Mouse (Mus musculus) kidney, embryonic 14.5 days (tissue): ENCODE measurements around the gene Olfr533. TPM values are rescaled to one million over a fixed set of nuclear protein-coding genes. Genes with fewer than 3 reads are reported as not detected.
"Not testable (repeated sequence)": the region's sequence is repeated elsewhere in the genome, so short reads cannot be mapped to it uniquely, and the experiment has no call there.

Source experiments
- ATAC-seq: fragments of 200-750 bp; cut with Nextera tagmentation; 2 replicates; pipeline ENCODE4 v1.8.0; 2017; ENCODE audit warnings: moderate number of reproducible peaks, mild to moderate bottlenecking, moderate TSS enrichment, moderate library complexity; ENCODE audit not compliant: low FRiP score, low TSS enrichment
- H3K27ac ChIP-seq: fragments of 300-500 bp; sonication (generic); 2 replicates; pipeline ENCODE4 v1.5.1; 2014; ENCODE audit warnings: low read depth, mild to moderate bottlenecking, low read length, moderate library complexity, mixed read lengths
- H3K27me3 ChIP-seq: fragments of 300-500 bp; sonication (generic); 2 replicates; pipeline ENCODE4 v1.6.1; 2014; ENCODE audit warnings: mild to moderate bottlenecking, low read length; ENCODE audit not compliant: control insufficient read depth, insufficient read depth
- H3K36me3 ChIP-seq: fragments of 300-500 bp; sonication (generic); 2 replicates; pipeline ENCODE4 v1.6.1; 2014; ENCODE audit warnings: low read length, mixed read lengths; ENCODE audit not compliant: control insufficient read depth, insufficient read depth
- H3K4me1 ChIP-seq: fragments of 300-500 bp; sonication (generic); 2 replicates; pipeline ENCODE4 v1.6.1; 2014; ENCODE audit warnings: low read length, mixed read lengths; ENCODE audit not compliant: control insufficient read depth, insufficient read depth
- H3K4me2 ChIP-seq: fragments of 300-500 bp; sonication (generic); replicated peaks from 2 replicates; pipeline ENCODE4 v1.6.1; 2014; ENCODE audit warnings: low read depth, mild to moderate bottlenecking, low read length
- H3K4me3 ChIP-seq: fragments of 300-500 bp; sonication (generic); 2 replicates; pipeline ENCODE4 v1.5.1; 2014; ENCODE audit warnings: mild to moderate bottlenecking, low read length
- H3K9ac ChIP-seq: fragments of 300-500 bp; sonication (generic); 2 replicates; pipeline ENCODE4 v1.6.1; 2014; ENCODE audit warnings: low read depth, mild to moderate bottlenecking, low read length, moderate library complexity
- H3K9me3 ChIP-seq: fragments of 300-500 bp; sonication (generic); 2 replicates; pipeline ENCODE4 v1.6.1; 2016; ENCODE audit warnings: low read length; ENCODE audit not compliant: control insufficient read depth
- WGBS: fragments of 180-500 bp; shearing (Covaris S2); extraction: QIAGEN DNeasy Blood & Tissue Kit; methylation state at CpG from one replicate; pipeline ENCODE4 v1.1.7; 2014; 5-methylcytosine and 5-hydroxymethylcytosine counted together
- polyA plus RNA-seq: library from polyadenylated mRNA; unstranded; fragments of >200 nt; fragmentation: Nextera tagmentation; extraction: Ambion mirVana; gene quantifications from 2 replicates; pipeline ENCODE4 v1.2.1, GENCODE M21; 2014

The Olfr533 gene
- not detected in 2 replicates for polyA plus RNA-seq

DNA sequence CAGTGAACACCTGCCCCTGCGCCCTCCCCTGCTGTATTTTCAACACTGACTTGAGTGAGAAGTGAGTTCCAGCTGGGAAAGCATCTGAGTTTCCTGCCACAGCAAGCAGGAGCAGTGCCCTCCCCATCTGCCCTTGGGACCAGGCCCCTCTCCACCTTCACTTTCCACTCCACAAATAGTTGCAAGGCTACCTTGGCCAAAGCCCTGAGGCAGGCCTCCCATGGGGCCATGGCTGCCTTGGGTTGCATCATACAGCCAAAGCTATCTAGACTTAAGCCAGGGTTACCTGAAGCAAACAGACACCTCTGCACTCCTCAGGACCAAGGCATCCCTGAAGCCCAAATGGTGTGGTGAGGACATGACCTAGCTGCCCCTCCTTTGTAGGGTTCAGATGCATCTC, at the start of gene Olfr533:
Gene Olfr533 (plus strand): TSS at position 301 of the 400 bp plus-strand sequence.
- not testable (repeated sequence) for H3K4me3 ChIP-seq, H3K36me3 ChIP-seq, H3K9ac ChIP-seq, H3K27me3 ChIP-seq, H3K27ac ChIP-seq, H3K4me1 ChIP-seq, ATAC-seq, H3K4me2 ChIP-seq, H3K9me3 ChIP-seq
- no CpG with 5 or more reads among the region's 1 CpGs for WGBS

DNA sequence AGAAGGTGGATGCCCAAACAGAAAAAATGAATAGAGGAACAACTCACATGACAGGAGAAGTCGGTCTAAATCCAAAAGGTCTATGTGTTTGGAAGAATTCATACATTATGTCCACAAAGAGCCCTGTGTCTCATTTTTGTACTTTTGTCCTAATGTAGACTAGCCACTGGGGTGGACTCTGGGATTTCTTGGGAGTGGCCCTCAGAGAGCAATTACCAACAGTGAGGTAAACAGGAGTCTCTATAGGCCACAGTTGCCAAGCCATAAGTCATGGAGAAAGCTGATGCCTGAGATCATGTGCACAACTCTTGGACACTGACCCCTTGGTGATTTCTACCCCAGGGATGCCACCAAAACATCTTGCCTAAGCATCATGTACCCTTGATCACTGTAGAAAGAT, 41.6 kb upstream of the Olfr533 start, which contains the start of gene Olfr532:
Gene Olfr532 (minus strand): TSS at position 101 of the 400 bp plus-strand sequence.
- ATAC-seq = no peak
- Histone ChIP-seq H3K36me3 (no peaks in the 10 kb centered on the region), H3K4me2 (no peak within 1 kb of the TSS), H3K9ac (no peak within 1 kb of the TSS), H3K4me3 (no peak within 1 kb of the TSS), H3K27ac (no peak within 1 kb of the TSS), H3K9me3 (no peaks in the 10 kb centered on the region), H3K27me3 (no peaks in the 10 kb centered on the region), H3K4me1 (no peaks in the 10 kb centered on the region)
- WGBS = 93% methylated on average over 1 of the region's 1 CpGs

DNA sequence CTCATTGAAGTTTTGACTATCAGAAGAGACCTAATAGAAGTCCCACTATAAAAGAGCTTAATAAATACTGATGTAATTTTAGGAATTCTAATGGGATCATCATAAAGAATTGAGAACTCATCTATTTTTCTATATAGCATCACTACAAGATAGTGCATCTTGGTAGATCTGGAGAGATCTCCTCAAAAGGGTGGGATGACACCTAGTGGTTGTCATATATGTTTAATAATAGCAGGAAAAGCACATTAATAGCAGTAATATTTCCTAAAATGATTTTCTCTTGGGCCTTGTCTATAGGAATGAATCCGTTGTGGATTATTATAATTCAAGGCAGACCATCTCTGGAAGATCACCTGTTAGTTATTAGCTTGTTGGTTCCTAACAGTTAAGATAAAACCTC, 20.0 kb upstream of the Olfr533 start:
- Histone ChIP-seq H3K4me2 (no peak overlapping the region), H3K9ac (no peak overlapping the region), H3K4me1 (no peaks in the 10 kb centered on the region), H3K36me3 (no peaks in the 10 kb centered on the region), H3K9me3 (no peaks in the 10 kb centered on the region), H3K27ac (no peak overlapping the region), H3K27me3 (no peaks in the 10 kb centered on the region), H3K4me3 (no peak overlapping the region)
- no peak for ATAC-seq
- 87% methylated on average over 1 of the region's 1 CpGs for WGBS

DNA sequence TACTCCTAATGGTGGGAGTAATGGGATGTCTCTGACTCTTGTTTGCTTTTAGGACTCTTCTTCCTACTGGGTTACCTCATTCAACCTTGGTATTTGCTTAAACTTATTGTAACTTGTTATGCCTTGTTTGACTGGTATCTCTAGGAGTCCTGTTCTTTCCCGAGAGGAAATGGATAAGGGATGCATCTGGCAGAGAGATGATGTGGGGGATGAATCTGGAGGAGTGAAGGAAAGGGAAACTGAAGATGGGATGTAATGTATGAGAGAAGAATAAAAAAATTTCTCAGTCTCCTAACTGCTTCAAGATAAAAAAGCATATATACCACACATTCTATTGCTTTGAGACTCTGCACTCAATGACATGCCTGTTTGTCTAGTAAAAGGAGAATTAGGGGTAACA, 14.7 kb downstream of the Olfr533 start:
- H3K9me3 ChIP-seq = peaks cover 6% of the 10 kb centered on the region; the same call in 1 of the 2 replicates
- H3K9ac ChIP-seq = no peak overlapping the region
- H3K27me3 ChIP-seq = no peaks in the 10 kb centered on the region
- no peak overlapping the region for H3K4me3 ChIP-seq
- 70% methylated on average over 1 of the region's 1 CpGs for WGBS
- no peaks in the 10 kb centered on the region for H3K36me3 ChIP-seq
- H3K27ac ChIP-seq = no peak overlapping the region
- ATAC-seq = no peak
- H3K4me2 ChIP-seq = no peak overlapping the region
- no peaks in the 10 kb centered on the region for H3K4me1 ChIP-seq

DNA sequence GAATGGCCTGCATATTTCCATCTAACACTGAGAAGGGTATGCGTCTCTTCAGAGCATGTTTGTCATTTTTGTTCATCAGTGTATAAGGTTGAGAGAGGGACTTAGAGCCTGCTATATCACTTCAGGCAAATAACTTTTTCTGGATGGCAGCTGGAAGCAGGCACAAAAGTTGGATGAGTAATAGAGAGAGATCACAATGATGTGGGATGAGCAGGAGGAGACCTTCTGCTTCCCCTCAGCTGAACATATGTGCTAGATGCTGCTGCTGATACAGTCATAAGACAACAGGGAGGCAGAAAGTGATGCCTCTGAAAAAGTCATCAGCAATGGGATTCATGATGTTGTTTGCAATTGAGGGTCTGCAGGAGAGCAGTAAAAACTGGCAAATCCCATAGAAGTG, 15.6 kb downstream of the Olfr533 start:
- H3K9me3 ChIP-seq = peaks cover 6% of the 10 kb centered on the region; the same call in 1 of the 2 replicates
- H3K4me3 ChIP-seq = no peak overlapping the region
- H3K4me1 ChIP-seq = no peaks in the 10 kb centered on the region
- no peak overlapping the region for H3K4me2 ChIP-seq
- no peak overlapping the region for H3K27ac ChIP-seq
- no peak overlapping the region for H3K9ac ChIP-seq
- 95% methylated on average over 1 of the region's 1 CpGs for WGBS
- no peak for ATAC-seq
- H3K36me3 ChIP-seq = no peaks in the 10 kb centered on the region
- no peaks in the 10 kb centered on the region for H3K27me3 ChIP-seq

DNA sequence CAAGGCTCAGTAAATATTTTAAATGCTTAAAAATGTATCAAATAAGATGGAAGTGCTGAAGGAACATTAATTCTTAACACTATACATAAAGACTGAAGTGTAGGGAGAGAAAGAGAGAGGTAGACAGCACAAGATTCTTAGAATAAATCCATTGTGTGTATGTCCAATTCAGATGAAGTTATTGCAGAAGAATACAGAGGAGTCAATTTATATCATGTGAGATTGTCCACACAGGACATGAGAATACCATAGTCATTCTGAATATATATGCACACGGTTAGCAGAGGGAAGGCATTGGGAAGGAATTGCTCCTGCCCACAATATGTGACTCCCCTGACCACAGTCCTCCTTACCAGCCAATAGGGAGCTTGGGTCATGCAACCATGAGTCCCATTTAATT, 20.7 kb downstream of the Olfr533 start, which contains the start of gene Olfr535:
Gene Olfr535 (plus strand): TSS at position 301 of the 400 bp plus-strand sequence.
- no peak within 1 kb of the TSS for H3K9ac ChIP-seq
- ATAC-seq = no peak
- H3K36me3 ChIP-seq = no peaks in the 10 kb centered on the region
- H3K4me3 ChIP-seq = no peak within 1 kb of the TSS
- 77% methylated on average over 1 of the region's 1 CpGs for WGBS
- no peaks in the 10 kb centered on the region for H3K9me3 ChIP-seq
- H3K27me3 ChIP-seq = no peaks in the 10 kb centered on the region
- H3K27ac ChIP-seq = no peak within 1 kb of the TSS
- no peaks in the 10 kb centered on the region for H3K4me1 ChIP-seq
- no peak within 1 kb of the TSS for H3K4me2 ChIP-seq

DNA sequence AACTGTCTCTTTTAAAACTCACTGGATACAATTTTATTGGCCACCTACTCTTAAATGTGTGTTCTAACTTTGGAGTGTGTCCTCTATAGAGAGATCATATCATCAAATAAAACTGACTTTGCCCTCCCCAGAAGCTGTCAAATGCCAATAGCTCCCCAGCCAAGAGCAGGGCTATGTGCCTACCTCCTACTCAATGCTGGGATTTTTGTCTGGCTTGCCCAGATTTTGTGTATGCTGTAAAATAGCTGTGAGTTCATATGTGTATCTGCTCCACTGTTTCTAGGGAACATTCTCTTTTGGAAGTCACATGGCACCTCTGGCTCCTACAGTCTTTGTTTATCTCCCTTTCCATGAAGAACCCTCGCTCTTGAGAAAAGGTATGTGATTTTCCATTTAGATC, 25.8 kb downstream of the Olfr533 start:
- Histone ChIP-seq H3K27me3 (no peaks in the 10 kb centered on the region), H3K36me3 (no peaks in the 10 kb centered on the region), H3K27ac (no peak overlapping the region), H3K9me3 (no peaks in the 10 kb centered on the region), H3K4me3 (no peak overlapping the region), H3K9ac (no peak overlapping the region), H3K4me2 (no peak overlapping the region), H3K4me1 (no peaks in the 10 kb centered on the region)
- WGBS = 94% methylated on average over 1 of the region's 1 CpGs
- no peak for ATAC-seq

DNA sequence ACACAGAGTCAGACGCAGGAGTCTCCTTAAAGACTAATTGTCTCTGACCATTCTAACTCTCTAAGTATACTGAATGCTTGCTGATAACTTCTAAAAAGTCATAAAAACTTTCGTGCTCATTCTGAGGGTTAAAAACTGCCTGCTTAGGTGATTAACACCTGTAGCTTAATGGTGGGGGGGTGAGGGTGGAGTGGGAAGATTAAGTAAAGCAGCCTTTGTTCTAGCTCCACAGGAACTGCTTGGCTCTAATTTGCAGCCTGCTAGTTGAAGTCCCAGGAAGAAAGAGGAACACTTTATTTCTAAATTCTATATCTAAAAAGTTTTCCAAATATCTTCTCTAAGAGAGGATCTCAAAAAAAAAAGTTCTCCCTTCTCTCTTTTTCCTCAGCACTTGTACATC, 31.1 kb downstream of the Olfr533 start:
- no peaks in the 10 kb centered on the region for H3K36me3 ChIP-seq
- WGBS = 12% methylated on average over 2 of the region's 2 CpGs

DNA sequence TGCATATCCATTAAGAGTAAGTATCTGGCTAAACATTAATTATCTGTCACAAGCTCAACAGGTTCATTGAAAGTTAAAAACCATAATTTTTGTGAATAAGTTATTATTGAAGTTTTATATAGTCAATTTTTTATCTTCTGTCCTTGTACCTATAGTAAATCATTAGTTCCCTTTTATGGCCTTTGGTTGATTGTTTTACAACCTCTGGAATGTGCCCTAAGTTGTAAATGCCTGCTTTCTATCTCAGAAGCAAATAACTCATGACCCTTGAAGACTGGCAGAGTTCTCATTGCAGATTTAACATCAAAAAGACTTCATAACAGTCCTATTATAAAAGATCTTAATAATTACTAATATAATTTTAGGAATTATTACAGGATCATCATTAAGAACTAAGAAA, 31.5 kb downstream of the Olfr533 start:
- Histone ChIP-seq H3K36me3 (no peaks in the 10 kb centered on the region), H3K4me2 (no peak overlapping the region), H3K4me3 (no peak overlapping the region), H3K9ac (no peak overlapping the region), H3K4me1 (no peaks in the 10 kb centered on the region), H3K27me3 (no peaks in the 10 kb centered on the region), H3K27ac (no peak overlapping the region), H3K9me3 (no peaks in the 10 kb centered on the region)
- no peak for ATAC-seq

More for the DNA sequence above, 31.1 kb downstream of the Olfr533 start:
- H3K4me1 ChIP-seq = no peaks in the 10 kb centered on the region
- H3K27me3 ChIP-seq = no peaks in the 10 kb centered on the region
- H3K9ac ChIP-seq = no peak overlapping the region
- no peak overlapping the region for H3K4me3 ChIP-seq
- no peaks in the 10 kb centered on the region for H3K9me3 ChIP-seq
- no peak overlapping the region for H3K27ac ChIP-seq
- H3K4me2 ChIP-seq = no peak overlapping the region
- ATAC-seq = no peak
